Mouse (Mus musculus) myocyte (in vitro differentiated cells): Measurements from ENCODE around the gene AW822073. TPM values are rescaled to one million over a fixed set of nuclear protein-coding genes. Genes with fewer than 3 reads are reported as not detected.
"Not testable (repeated sequence)": the region's sequence is repeated elsewhere in the genome, so short reads cannot be mapped to it uniquely, and the experiment has no call there.

Experiments used
- H3K27me3 ChIP-seq: one replicate; pipeline ENCODE4 v1.6.1; 2011; ENCODE audit not compliant: control insufficient read depth, insufficient read depth, insufficient read length
- H3K36me3 ChIP-seq: one replicate; pipeline ENCODE4 v1.6.1; 2011; ENCODE audit not compliant: control insufficient read depth, insufficient read depth
- H3K4me2 ChIP-seq: one replicate; pipeline ENCODE4 v1.6.1; 2011; ENCODE audit warnings: low read depth, control low read depth
- H3K4me3 ChIP-seq: one replicate; pipeline ENCODE4 v1.5.1; 2011; ENCODE audit warnings: mild to moderate bottlenecking, control low read depth, moderate library complexity
- H3K79me2 ChIP-seq: one replicate; pipeline ENCODE4 v1.6.1; 2011; ENCODE audit not compliant: control insufficient read depth, insufficient read depth
- H3ac ChIP-seq: one replicate; pipeline ENCODE4 v1.6.1; 2011; ENCODE audit not compliant: control insufficient read depth, insufficient read length
- CEBPB ChIP-seq: IDR thresholded peaks from 2 replicates; pipeline ENCODE4 v1.6.1; 2011; ENCODE audit warnings: mild to moderate bottlenecking, moderate library complexity; ENCODE audit not compliant: poor library complexity, insufficient read depth, severe bottlenecking
- MYOG ChIP-seq, 3 experiments: IDR thresholded peaks; one replicate each; pipeline ENCODE4 v1.6.1; 2011; ENCODE audit warnings: control low read depth in 2 of 3, low read depth in 2 of 3, mild to moderate bottlenecking in 2 of 3; ENCODE audit not compliant: insufficient read length in 2 of 3, control insufficient read depth in 1 of 3, insufficient read depth in 1 of 3
- polyA plus RNA-seq: library from polyadenylated mRNA; unstranded; fragments of >200 nt; fragmentation: generic; extraction: Trizol; gene quantifications from one replicate; pipeline ENCODE4 v1.2.1, GENCODE M21; 2012; ENCODE audit warnings: missing spikeins

The AW822073 gene
- polyA plus RNA-seq, 1 experiment: not detected

DNA sequence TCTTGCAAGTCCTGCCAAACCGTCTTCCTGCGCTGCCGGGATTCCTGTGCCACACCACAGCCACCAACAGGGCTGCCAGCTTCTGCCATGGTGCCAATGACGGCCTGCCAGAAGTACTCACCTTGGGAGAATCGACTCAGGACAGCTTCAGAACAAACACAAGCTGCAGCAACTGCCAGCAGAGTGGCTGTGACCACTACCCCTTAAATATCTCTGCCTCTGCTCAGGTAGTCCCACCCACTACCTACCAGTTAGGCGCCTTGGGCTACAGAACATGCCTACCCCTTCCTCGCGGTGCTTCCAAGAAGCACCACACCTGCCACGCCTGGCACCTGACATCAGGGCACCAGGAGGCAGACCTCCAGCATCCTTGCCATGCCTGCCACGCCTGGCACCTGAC is 11.9 kb upstream of the AW822073 start, which contains the start of gene Gm4981:
Gene Gm4981 (minus strand): TSS at position 89 of the 400 bp plus-strand sequence.
- H3K79me2 ChIP-seq: no peaks in the 10 kb centered on the region
- H3K4me3 ChIP-seq: no peak within 1 kb of the TSS
- H3K4me2 ChIP-seq: no peak within 1 kb of the TSS
- no peak for TF ChIP-seq MYOG (IDR thresholded peaks at IDR 0.05; ENCODE audit: control insufficient read depth in 1 of 3, insufficient read depth in 1 of 3, insufficient read length in 2 of 3, low read depth in 2 of 3)
- no peak for TF ChIP-seq CEBPB
- H3K27me3 ChIP-seq: peaks cover 6% of the 10 kb centered on the region
- H3ac ChIP-seq: no peak within 1 kb of the TSS
- no peaks in the 10 kb centered on the region for H3K36me3 ChIP-seq

DNA sequence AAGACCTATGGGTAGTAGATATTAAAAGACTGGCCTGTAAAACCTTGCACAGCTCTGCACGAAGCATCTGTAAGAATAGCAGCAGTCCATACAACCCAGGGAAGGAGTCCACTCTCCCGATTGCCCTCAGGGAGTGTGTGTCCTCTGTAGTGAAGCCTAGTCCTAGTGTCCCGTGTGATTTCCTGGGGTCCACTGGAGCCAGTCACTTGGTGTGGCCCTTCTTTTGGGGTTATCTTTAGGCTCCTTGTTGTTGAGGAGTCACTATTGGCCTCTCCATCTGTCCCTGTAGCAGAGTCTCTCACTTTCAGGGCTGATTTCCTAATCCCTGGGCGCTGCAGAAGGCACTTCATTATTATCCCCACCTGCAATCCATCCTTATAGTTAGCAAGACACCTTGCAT is 10.3 kb upstream of the AW822073 start:
- H3K4me2 ChIP-seq, H3ac ChIP-seq, H3K4me3 ChIP-seq, H3K36me3 ChIP-seq, H3K79me2 ChIP-seq, H3K27me3 ChIP-seq: not testable (repeated sequence)

DNA sequence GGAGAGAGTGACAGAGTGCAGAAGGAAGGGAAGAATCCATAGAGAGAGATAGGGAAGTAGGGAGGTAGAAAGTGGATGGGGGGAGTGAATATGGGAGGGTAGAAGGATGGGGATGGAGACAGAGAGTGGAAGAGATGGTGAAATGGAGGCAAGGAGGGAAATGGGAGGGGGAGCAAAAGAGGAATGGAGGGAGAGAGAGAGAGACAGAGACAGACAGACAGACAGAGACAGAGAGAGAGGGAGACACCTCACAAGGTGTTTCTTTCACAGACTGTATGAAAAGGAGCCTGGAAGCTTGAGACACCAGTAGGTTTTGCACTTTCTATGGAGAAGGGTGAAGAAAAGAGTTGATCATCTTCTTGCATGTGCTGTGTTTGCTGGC is 9.0 kb upstream of the AW822073 start:
- not testable (repeated sequence) for H3K4me3 ChIP-seq, H3ac ChIP-seq, H3K27me3 ChIP-seq, H3K36me3 ChIP-seq, H3K79me2 ChIP-seq, H3K4me2 ChIP-seq

DNA sequence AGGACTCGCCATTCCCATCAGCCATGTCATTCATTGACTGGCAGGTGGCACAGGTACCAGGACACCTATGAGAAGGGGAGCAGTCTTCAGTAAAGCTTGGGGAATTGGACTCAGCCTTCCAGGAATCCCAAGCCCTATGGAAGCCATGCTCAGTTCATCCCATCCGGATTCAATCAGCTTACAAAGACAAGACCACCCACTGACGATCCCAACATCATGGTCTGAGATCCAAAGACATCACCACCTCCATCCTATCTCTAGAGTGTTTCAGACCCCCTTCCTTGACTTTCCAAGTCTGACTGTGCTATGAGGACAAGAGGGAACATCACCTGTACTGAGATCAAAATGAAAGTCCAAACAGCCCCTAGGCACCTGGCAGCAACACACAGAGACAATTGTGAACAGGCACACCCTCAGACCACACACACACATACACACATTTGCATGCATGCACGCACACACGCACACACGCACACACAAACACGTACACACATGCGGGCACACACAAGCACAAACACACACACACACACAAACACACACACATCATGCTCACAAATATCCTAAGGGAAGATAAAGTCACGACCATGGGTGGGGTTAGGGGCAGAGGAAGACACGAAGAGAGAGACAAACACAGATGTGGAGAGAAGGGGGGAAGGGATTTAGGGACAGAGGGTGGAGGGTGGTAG is 8.5 kb upstream of the AW822073 start:
- not testable (repeated sequence) for H3K4me3 ChIP-seq, H3K36me3 ChIP-seq, H3K4me2 ChIP-seq, H3K27me3 ChIP-seq, H3K79me2 ChIP-seq, H3ac ChIP-seq

DNA sequence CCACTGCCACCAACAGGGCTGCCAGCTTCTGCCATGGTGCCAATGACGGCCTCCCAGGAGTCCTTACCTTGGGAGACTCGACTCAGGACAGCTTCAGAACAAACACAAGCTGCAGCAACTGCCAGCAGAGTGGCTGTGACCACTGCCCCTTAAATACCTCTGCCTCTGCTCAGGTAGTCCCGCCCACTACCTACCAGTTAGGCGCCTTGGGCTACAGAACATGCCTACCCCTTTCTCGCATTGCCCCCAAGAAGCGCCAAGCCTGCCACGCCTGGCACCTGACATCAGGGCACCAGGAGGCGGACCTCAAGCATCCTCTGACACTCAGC is 7.9 kb upstream of the AW822073 start, which contains the start of gene Duxf3:
Gene Duxf3 (minus strand): TSS at position 35 of the 329 bp plus-strand sequence.
- not testable (repeated sequence) for H3K4me3 ChIP-seq, H3K4me2 ChIP-seq, H3ac ChIP-seq, H3K36me3 ChIP-seq, H3K79me2 ChIP-seq, H3K27me3 ChIP-seq

DNA sequence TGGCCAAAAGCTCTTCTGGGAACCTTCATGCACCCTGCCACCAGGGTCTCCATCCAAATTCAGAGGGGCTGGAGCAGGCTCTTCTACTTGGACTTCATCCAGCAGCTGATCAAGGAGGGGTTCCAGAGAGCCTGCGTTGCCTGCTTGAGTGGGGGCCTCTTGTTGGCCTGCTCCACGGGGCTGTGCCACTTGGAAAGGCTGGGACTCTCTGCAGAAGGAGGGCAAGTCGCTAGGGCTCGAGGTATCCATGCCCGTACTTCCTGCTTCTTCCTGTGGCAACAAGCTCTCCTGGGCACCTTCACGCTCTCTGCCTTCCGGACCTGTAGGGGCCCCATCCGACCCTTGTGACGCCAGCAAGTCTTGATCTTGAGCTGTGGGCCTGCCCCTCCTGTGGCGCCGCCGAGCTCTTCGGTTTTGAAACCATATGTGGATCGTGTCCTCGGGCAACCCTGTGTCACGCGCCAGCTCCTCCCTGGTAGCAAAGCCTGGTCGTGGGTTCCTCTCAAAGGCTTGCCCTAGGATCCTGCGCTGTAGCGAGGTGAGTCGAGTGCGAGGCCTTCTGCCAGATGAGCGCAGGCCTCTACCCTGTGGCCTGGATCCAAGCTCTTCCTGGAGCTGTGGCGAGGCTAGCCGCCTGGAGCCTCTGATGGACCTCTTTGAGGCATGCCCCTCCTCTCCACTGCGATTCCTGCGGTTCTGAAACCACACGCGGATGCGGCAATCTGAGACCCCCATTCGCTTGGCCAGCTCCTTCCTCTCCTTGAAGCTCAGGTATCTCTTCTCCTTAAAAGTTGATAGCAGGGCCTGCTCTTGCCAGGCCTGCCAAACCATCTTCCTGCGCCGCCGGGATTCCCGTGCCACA is 7.3 kb upstream of the AW822073 start:
- not testable (repeated sequence) for H3K27me3 ChIP-seq, H3K36me3 ChIP-seq, H3K79me2 ChIP-seq, H3K4me2 ChIP-seq, H3ac ChIP-seq, H3K4me3 ChIP-seq
- TF ChIP-seq MYOG (IDR thresholded peaks at IDR 0.05; ENCODE audit: control insufficient read depth in 1 of 3, insufficient read depth in 1 of 3, insufficient read length in 2 of 3, low read depth in 2 of 3): peak in 1 of 3 experiments; percentile 4

DNA sequence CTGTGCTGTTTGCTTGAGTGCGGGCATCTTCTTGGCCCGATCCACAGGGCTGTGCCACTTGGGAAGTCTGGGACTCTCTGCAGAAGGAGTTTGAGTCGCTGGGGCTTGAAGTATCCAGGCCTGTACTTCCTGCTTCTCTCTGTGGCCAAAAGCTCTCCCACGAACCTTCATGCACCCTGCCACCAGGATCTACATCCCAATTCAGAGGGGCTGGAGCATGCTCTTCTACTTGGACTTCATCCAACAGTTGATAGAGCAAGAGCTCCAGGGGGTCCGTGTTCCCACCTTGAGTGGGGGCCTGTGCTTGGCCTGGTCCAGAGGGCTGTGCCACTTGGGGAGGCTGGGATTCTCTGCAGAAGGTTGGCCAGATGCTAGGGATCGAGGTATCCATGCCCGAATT is 6.4 kb upstream of the AW822073 start:
- not testable (repeated sequence) for H3K4me3 ChIP-seq, H3K27me3 ChIP-seq, H3K4me2 ChIP-seq, H3ac ChIP-seq, H3K36me3 ChIP-seq, H3K79me2 ChIP-seq

DNA sequence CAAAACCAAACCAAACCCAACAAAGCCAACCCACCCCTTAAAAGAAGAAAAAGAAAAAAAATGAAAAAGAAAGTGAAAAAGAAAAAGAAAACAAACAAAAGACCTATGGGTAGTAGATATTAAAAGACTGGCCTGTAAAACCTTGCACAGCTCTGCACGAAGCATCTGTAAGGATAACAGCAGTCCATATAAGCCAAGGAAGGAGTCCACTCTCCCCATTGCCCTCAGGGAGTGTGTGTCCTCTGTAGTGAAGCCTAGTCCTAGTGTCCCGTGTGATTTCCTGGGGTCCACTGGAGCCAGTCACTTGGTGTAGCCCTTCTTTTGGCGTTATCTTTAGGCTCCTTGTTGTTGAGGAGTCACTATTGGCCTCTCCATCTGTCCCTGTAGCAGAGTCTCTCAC is 5.3 kb upstream of the AW822073 start:
- H3K4me2 ChIP-seq: not testable (repeated sequence)

DNA sequence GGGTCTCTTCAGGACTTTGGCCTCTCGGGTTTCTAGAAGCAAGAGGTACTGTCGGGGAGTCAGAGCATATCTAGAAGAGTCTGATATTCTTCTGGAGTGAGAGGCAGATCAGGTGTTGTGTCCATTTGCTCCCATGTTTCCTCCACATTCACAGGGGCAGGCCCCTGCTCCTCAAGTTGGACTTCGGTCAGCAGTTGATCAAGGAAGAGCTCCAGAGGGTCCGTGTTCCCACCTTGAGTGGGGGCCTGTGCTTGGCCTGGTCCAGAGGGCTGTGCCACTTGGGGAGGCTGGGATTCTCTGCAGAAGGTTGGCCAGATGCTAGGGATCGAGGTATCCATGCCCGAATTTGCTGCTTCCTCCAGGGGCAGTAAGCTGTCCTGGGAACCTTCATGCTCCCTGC is 3.1 kb upstream of the AW822073 start:
- not testable (repeated sequence) for H3K4me2 ChIP-seq, H3K79me2 ChIP-seq, H3K4me3 ChIP-seq, H3ac ChIP-seq, H3K36me3 ChIP-seq, H3K27me3 ChIP-seq

More for the DNA sequence above, 5.3 kb upstream of the AW822073 start:
- not testable (repeated sequence) for H3ac ChIP-seq, H3K36me3 ChIP-seq, H3K79me2 ChIP-seq, H3K27me3 ChIP-seq, H3K4me3 ChIP-seq

DNA sequence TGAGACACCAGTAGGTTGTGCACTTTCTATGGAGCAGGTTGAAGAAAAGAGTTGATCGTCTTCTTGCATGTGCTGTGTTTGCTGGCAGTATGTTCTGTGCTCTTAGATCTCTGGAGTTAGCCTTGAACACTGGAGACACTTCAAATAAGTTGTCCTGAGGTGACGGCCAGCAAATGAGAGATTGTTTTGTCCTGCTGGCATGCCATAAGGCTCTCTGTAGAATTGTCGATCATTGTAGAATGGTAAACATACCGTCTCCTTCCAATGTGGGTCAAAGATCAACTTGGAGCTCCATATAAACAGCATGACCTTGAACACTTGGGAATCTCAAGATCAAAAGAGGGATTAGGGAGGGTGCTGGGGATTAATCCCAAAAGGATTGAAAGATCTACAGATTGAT is 1.6 kb upstream of the AW822073 start:
- H3ac ChIP-seq, H3K27me3 ChIP-seq, H3K79me2 ChIP-seq: not testable (repeated sequence)

DNA sequence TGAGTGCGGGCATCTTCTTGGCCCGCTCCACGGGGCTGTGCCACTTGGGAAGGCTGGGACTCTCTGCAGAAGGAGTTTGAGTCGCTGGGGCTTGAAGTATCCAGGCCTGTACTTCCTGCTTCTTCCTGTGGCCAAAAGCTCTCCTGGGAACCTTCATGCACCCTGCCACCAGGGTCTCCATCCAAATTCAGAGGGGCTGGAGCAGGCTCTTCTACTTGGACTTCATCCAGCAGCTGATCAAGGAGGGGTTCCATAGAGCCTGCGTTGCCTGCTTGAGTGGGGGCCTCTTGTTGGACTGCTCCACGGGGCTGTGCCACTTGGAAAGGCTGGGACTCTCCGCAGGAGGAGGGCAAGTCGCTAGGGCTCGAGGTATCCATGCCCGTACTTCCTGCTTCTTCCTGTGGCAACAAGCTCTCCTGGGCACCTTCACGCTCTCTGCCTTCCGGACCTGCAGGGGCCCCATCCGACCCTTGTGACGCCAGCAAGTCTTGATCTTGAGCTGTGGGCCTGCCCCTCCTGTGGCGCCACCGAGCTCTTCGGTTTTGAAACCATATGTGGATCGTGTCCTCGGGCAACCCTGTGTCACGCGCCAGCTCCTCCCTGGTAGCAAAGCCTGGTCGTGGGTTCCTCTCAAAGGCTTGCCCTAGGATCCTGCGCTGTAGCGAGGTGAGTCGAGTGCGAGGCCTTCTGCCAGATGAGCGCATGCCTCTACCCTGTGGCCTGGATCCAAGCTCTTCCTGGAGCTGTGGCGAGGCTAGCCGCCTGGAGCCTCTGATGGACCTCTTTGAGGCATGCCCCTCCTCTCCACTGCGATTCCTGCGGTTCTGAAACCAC is 541 bp downstream of the AW822073 start:
- not testable (repeated sequence) for H3ac ChIP-seq, H3K27me3 ChIP-seq

More for the DNA sequence above, 1.6 kb upstream of the AW822073 start:
- H3K4me2 ChIP-seq, H3K36me3 ChIP-seq, H3K4me3 ChIP-seq: not testable (repeated sequence)

More for the DNA sequence above, 541 bp downstream of the AW822073 start:
- not testable (repeated sequence) for H3K4me2 ChIP-seq, H3K4me3 ChIP-seq, H3K79me2 ChIP-seq, H3K36me3 ChIP-seq
